Mouse (Mus musculus) lung, postnatal 0 days (tissue): ENCODE measurements at regions not wholly inside any gene's neighbourhood (a gene's known extent, or its start where the extent isn't known, plus 50 kb on each side); places are given as distances from the start of the nearest gene placed in this dataset.

Experiments
- CTCF ChIP-seq: IDR thresholded peaks from 2 replicates; pipeline ENCODE4 v1.5.1; 2016; ENCODE audit warnings: antibody characterized with exemption, mild to moderate bottlenecking
- EP300 ChIP-seq: IDR thresholded peaks from 2 replicates; pipeline ENCODE4 v1.6.1; 2016; ENCODE audit warnings: antibody characterized with exemption, mild to moderate bottlenecking, control low read depth

DNA sequence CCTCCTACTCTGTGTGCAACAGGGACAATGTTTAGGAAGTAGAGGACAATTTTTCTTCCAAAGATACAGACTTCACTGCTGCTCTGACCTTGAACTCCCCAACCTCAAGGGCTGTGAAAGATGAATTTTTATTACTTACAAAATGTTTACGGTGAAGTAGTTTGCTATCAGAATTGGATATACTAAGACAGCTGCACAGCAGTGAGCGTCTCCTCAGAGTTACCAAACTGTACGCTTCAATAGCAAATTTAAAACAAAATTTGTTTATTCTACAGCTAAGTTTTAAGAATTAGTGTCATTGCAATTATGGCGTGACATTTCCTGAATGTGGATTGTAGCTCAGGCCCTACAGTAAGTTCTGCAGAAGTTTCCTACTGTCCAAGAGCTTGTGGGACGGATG, 270.3 kb upstream of the Nr4a3 start:
- TF ChIP-seq CTCF (no peak), EP300 (no peak)
